Mouse (Mus musculus) lung, adult 18-20 months (tissue): ENCODE measurements around the gene Stoml1.

ENCODE experiments used
- DNase-seq, 2 experiments: peaks; one replicate each; pipeline ENCODE4 v3.0.0; 2022; ENCODE audit warnings: mixed read lengths in 2 of 2

Gene Stoml1

GRCm38 (mm10) chr9:58253033-58253804 lies at the start of gene Stoml1:
Gene Stoml1 (plus strand): TSS chr9:58253164.
- peak; percentile 97 to 98 for DNase-seq

GRCm38 (mm10) chr9:58203516-58204447 lies 49.2 kb upstream of the Stoml1 start, which contains the start of the genes Islr and Islr2:
Gene Islr (minus strand): TSS chr9:58204306.
Gene Islr2 (minus strand): TSS chr9:58204319.
- DNase-seq: peak; percentile 60 to 75

GRCm38 (mm10) chr9:58204448-58205000 lies 48.4 kb upstream of the Stoml1 start:
- DNase-seq: peak; percentile 90 to 91

GRCm38 (mm10) chr9:58206013-58206412 lies 47.0 kb upstream of the Stoml1 start:
- DNase-seq: no peak

- DNase-seq: no peak
Measured at GRCm38 (mm10) chr9:58209462-58210303, 43.3 kb upstream of the Stoml1 start.

GRCm38 (mm10) chr9:58210304-58210627 lies 42.7 kb upstream of the Stoml1 start:
- DNase-seq: no peak

GRCm38 (mm10) chr9:58213377-58213776 lies 39.6 kb upstream of the Stoml1 start:
- no peak for DNase-seq

- no peak for DNase-seq
Measured at GRCm38 (mm10) chr9:58213865-58214264, 39.1 kb upstream of the Stoml1 start.

- DNase-seq: no peak
Measured at GRCm38 (mm10) chr9:58214519-58215180, 38.3 kb upstream of the Stoml1 start.

GRCm38 (mm10) chr9:58216402-58216801 lies 36.6 kb upstream of the Stoml1 start:
- DNase-seq: no peak

GRCm38 (mm10) chr9:58218539-58218938 lies 34.4 kb upstream of the Stoml1 start:
- no peak for DNase-seq

GRCm38 (mm10) chr9:58220218-58220903 lies 32.6 kb upstream of the Stoml1 start:
- DNase-seq: peak in 1 of 2 experiments; percentile 29

- no peak for DNase-seq
Measured at GRCm38 (mm10) chr9:58224356-58224755, 28.6 kb upstream of the Stoml1 start.

GRCm38 (mm10) chr9:58225915-58226913 lies 26.8 kb upstream of the Stoml1 start:
- peak; percentile 33 to 52 for DNase-seq

- DNase-seq: no peak
Measured at GRCm38 (mm10) chr9:58228777-58229466, 24.0 kb upstream of the Stoml1 start.

- no peak for DNase-seq
Measured at GRCm38 (mm10) chr9:58231746-58232145, 21.2 kb upstream of the Stoml1 start.

GRCm38 (mm10) chr9:58232374-58232773 lies 20.6 kb upstream of the Stoml1 start:
- peak in 1 of 2 experiments; percentile 33 for DNase-seq

GRCm38 (mm10) chr9:58234502-58235015 lies 18.4 kb upstream of the Stoml1 start:
- DNase-seq: no peak
